Mouse (Mus musculus): ENCODE results near the gene Cebpg. TPM values are rescaled to one million over a fixed set of nuclear protein-coding genes. Genes with fewer than 3 reads are reported as not detected.

Cebpg gene
- polyA plus RNA-seq, 1 experiment from 2014 or later: 37.9 TPM

GRCm38 (mm10) chr7:35013228-35013627 is 43.1 kb downstream of the Cebpg start:
- no peak overlapping the region for H3K9ac ChIP-seq
- ATAC-seq (ENCODE audit: insufficient read depth, low FRiP score, low read depth): no peak
- no peaks in the 10 kb centered on the region for H3K4me1 ChIP-seq
- H3K4me3 ChIP-seq (replicated peaks): no peak overlapping the region
- no peak overlapping the region for H3K27ac ChIP-seq
- no peaks in the 10 kb centered on the region for H3K36me3 ChIP-seq
- H3K4me2 ChIP-seq: no peak overlapping the region
- H3K27me3 ChIP-seq (replicated peaks): no peaks in the 10 kb centered on the region
- WGBS: 76% methylated on average over 9 of the region's 9 CpGs
- no peaks in the 10 kb centered on the region for H3K9me3 ChIP-seq

GRCm38 (mm10) chr7:35006661-35007060 is 49.7 kb downstream of the Cebpg start:
- 86% methylated on average over 7 of the region's 7 CpGs for WGBS

GRCm38 (mm10) chr7:35003171-35003737 is 53.1 kb downstream of the Cebpg start:
- H3K27me3 ChIP-seq (replicated peaks): no peaks in the 10 kb centered on the region
- no peaks in the 10 kb centered on the region for H3K36me3 ChIP-seq
- H3K27ac ChIP-seq: no peak overlapping the region
- H3K4me1 ChIP-seq: no peaks in the 10 kb centered on the region
- 80% methylated on average over 7 of the region's 7 CpGs for WGBS
- H3K9me3 ChIP-seq: no peaks in the 10 kb centered on the region
- no peak overlapping the region for H3K4me2 ChIP-seq
- H3K4me3 ChIP-seq (replicated peaks): no peak overlapping the region
- no peak for ATAC-seq (ENCODE audit: insufficient read depth, low FRiP score, low read depth)
- no peak overlapping the region for H3K9ac ChIP-seq

More at GRCm38 (mm10) chr7:35006661-35007060, 49.7 kb downstream of the Cebpg start:
- ATAC-seq (ENCODE audit: insufficient read depth, low FRiP score, low read depth): no peak
- no peak overlapping the region for H3K4me2 ChIP-seq
- H3K4me1 ChIP-seq: no peaks in the 10 kb centered on the region
- H3K36me3 ChIP-seq: no peaks in the 10 kb centered on the region
- no peak overlapping the region for H3K4me3 ChIP-seq (replicated peaks)
- H3K27ac ChIP-seq: no peak overlapping the region
- no peak overlapping the region for H3K9ac ChIP-seq
- H3K27me3 ChIP-seq (replicated peaks): no peaks in the 10 kb centered on the region
- no peaks in the 10 kb centered on the region for H3K9me3 ChIP-seq

GRCm38 (mm10) chr7:35000839-35001238 is 55.5 kb downstream of the Cebpg start:
- no peaks in the 10 kb centered on the region for H3K36me3 ChIP-seq
- no peak overlapping the region for H3K4me3 ChIP-seq (replicated peaks)
- no peaks in the 10 kb centered on the region for H3K4me1 ChIP-seq
- no peak overlapping the region for H3K4me2 ChIP-seq
- WGBS: 43% methylated on average over 6 of the region's 6 CpGs
- H3K27me3 ChIP-seq (replicated peaks): no peaks in the 10 kb centered on the region
- H3K9ac ChIP-seq: no peak overlapping the region
- H3K9me3 ChIP-seq: no peaks in the 10 kb centered on the region
- no peak overlapping the region for H3K27ac ChIP-seq
- no peak for ATAC-seq (ENCODE audit: insufficient read depth, low FRiP score, low read depth)

Small RNAs within 50 kb of the gene (microRNA-seq; reads per million reads assigned to microRNA genes)
- not detected for gene Gm25033

Other genes with a start within 250 kb of the Cebpg start
- 2.4 and 3.8 TPM in 2 replicates for gene Chst8, start 243.9 kb downstream of the Cebpg start, polyA plus RNA-seq (2015; fragmentation: Nextera tagmentation; extraction: Ambion mirVana)
- gene Pepd, start 144.2 kb downstream of the Cebpg start, polyA plus RNA-seq (2015; fragmentation: Nextera tagmentation; extraction: Ambion mirVana): 68.9 and 71.4 TPM in 2 replicates
- gene Cebpa, start 62.7 kb upstream of the Cebpg start, polyA plus RNA-seq (2015; fragmentation: Nextera tagmentation; extraction: Ambion mirVana): 6.6 and 7.0 TPM in 2 replicates
- gene Slc7a10, start 129.8 kb upstream of the Cebpg start, polyA plus RNA-seq (2015; fragmentation: Nextera tagmentation; extraction: Ambion mirVana): 2.4 and 3.3 TPM in 2 replicates
- gene Lrp3, start 158.9 kb upstream of the Cebpg start, polyA plus RNA-seq (2015; fragmentation: Nextera tagmentation; extraction: Ambion mirVana): 6.3 and 7.1 TPM in 2 replicates

Measured in stomach, embryonic 15.5 days (tissue).